Comparison of ENCODE assay signal across 13 mouse cellular contexts in genomic region chr7:58754536-58754935, GRCm38 (mm10).
"Had no signal": no experiment of that assay in that cellular context is flagged by ENCODE, and none has a peak within 500 bp of the region (broad histone marks: within the 10 kb centered on the region; RNA-seq: fewer than 3 reads in every experiment).

No protein-coding gene starts in this region.

- H3K4me1 ChIP-seq: liver, embryonic 13.5 days; lung, embryonic 15.5 days; midbrain, embryonic 15.5 days had no signal

- H3K27me3 ChIP-seq: liver, embryonic 13.5 days; lung, embryonic 15.5 days; megakaryocyte, embryonic 14.5 days; midbrain, embryonic 15.5 days had no signal

- H3K36me3 ChIP-seq: limb, embryonic 10.5 days; liver, embryonic 13.5 days; lung, embryonic 15.5 days; midbrain, embryonic 15.5 days had no signal

- H3K9ac ChIP-seq: liver, embryonic 13.5 days; liver, postnatal 0 days; lung, embryonic 15.5 days; midbrain, embryonic 15.5 days had no signal

- H3K4me2 ChIP-seq: liver, embryonic 13.5 days; lung, embryonic 15.5 days; midbrain, embryonic 11.5 days; midbrain, embryonic 15.5 days had no signal

- H3K9me3 ChIP-seq: limb, embryonic 10.5 days; liver, embryonic 13.5 days; lung, embryonic 15.5 days; midbrain, embryonic 15.5 days had no signal

- DNase-seq: kidney, postnatal 10 days; liver, embryonic 13.5 days; liver, postnatal 0 days; lung, postnatal 14 days; right cerebral cortex, postnatal 25 days had no signal

- H3K27ac ChIP-seq: left cerebral cortex, adult 2 months; limb, embryonic 10.5 days; liver, embryonic 13.5 days; lung, embryonic 15.5 days; macrophage; midbrain, embryonic 15.5 days had no signal

- H3K4me3 ChIP-seq: left cerebral cortex, adult 2 months; limb, embryonic 10.5 days; liver, embryonic 13.5 days; lung, embryonic 15.5 days; megakaryocyte, embryonic 14.5 days; midbrain, embryonic 15.5 days had no signal

- ATAC-seq: intestine, embryonic 16.5 days; liver, postnatal 0 days; midbrain, embryonic 15.5 days had no signal
